Mouse (Mus musculus): ENCODE data around the gene Atp6v1c2.

- TF ChIP-seq CTCF (IDR thresholded peaks at IDR 0.05) (no peak), EP300 (IDR thresholded peaks at IDR 0.05) (no peak)
Measured at GRCm38 (mm10) chr12:17267316-17267715, 61.8 kb downstream of the Atp6v1c2 start.
